ENCODE assay signal across 12 mouse cellular contexts in genomic region chr6:30375791-30376190, GRCm38 (mm10). TPM values are rescaled to one million over a fixed set of nuclear protein-coding genes. Genes with fewer than 3 reads are reported as not detected.
A peak's percentile ranks its signal among the peaks of the same experiment; 100 is the strongest.
DNase-seq lines count a peak whose midpoint lies in the region; ATAC-seq lines count a peak whose summit lies in the region.
"Had no signal": no experiment of that assay in that cellular context is flagged by ENCODE, and none has a peak within 500 bp of the region (broad histone marks: within the 10 kb centered on the region; RNA-seq: fewer than 3 reads in every experiment).

No protein-coding gene starts in this region.

- WGBS in heart, embryonic 11.5 days (ENCODE audit: insufficient replicate concordance) = 84% methylated on average over 1 of the region's 1 CpGs
- 63% methylated on average over 1 of the region's 1 CpGs for WGBS in lung, embryonic 16.5 days

- no peak overlapping the region for H3K4me3 ChIP-seq in heart, embryonic 11.5 days (ENCODE audit: low read depth, low read length)
- no peak overlapping the region for H3K4me3 ChIP-seq in lung, embryonic 16.5 days (ENCODE audit: low read length)
- H3K4me3 ChIP-seq: embryonic facial prominence, embryonic 13.5 days had no signal

- ATAC-seq in heart, embryonic 11.5 days (replicated peaks; ENCODE audit: insufficient number of reproducible peaks, low FRiP score, low TSS enrichment) = no peak
- peak; percentile 28; the same call in 1 of the 2 replicates for ATAC-seq in lung, embryonic 16.5 days (ENCODE audit: low read depth)

- H3K36me3 ChIP-seq in heart, embryonic 11.5 days (ENCODE audit: control insufficient read depth, insufficient read depth, low read length) = peaks cover 41% of the 10 kb centered on the region
- peaks cover 52% of the 10 kb centered on the region for H3K36me3 ChIP-seq in lung, embryonic 16.5 days (ENCODE audit: control insufficient read depth, insufficient read depth, low read length)

- DNase-seq in kidney, adult 18-20 months = peak; percentile 25
- no peak for DNase-seq in kidney, postnatal 4 days
- peak; percentile 34 for DNase-seq in cerebellum, adult 8-10 months
- no peak for DNase-seq in urinary bladder, adult 2 months (ENCODE audit: low spot score)
- DNase-seq in right cerebral cortex, postnatal 14 days = no peak
- DNase-seq in thymus, adult 18-20 months = no peak
- DNase-seq: layer of hippocampus, postnatal 36 days had no signal

- no peaks in the 10 kb centered on the region; the same call in 1 of the 2 replicates for H3K4me1 ChIP-seq in heart, embryonic 11.5 days (ENCODE audit: control insufficient read depth, insufficient read depth, low read length)
- peaks cover 6% of the 10 kb centered on the region; the same call in 1 of the 2 replicates for H3K4me1 ChIP-seq in lung, embryonic 16.5 days (replicated peaks; ENCODE audit: control insufficient read depth, insufficient read depth, low read length)
- H3K4me1 ChIP-seq: embryonic facial prominence, embryonic 13.5 days had no signal

- no peaks in the 10 kb centered on the region for H3K27me3 ChIP-seq in heart, embryonic 11.5 days (ENCODE audit: control insufficient read depth, insufficient read depth, low read length)
- no peaks in the 10 kb centered on the region for H3K27me3 ChIP-seq in lung, embryonic 16.5 days (ENCODE audit: control insufficient read depth, insufficient read depth, low read depth, low read length)
- H3K27me3 ChIP-seq: embryonic facial prominence, embryonic 13.5 days had no signal

- no peaks in the 10 kb centered on the region for H3K9me3 ChIP-seq in heart, embryonic 11.5 days (replicated peaks; ENCODE audit: control insufficient read depth, low read length)
- no peaks in the 10 kb centered on the region for H3K9me3 ChIP-seq in lung, embryonic 16.5 days (ENCODE audit: control insufficient read depth, low read length)
- H3K9me3 ChIP-seq: embryonic facial prominence, embryonic 13.5 days had no signal

- H3K9ac ChIP-seq in heart, embryonic 11.5 days (ENCODE audit: low read depth, low read length) = no peak overlapping the region
- no peak overlapping the region for H3K9ac ChIP-seq in lung, embryonic 16.5 days (ENCODE audit: low read length)
- H3K9ac ChIP-seq: embryonic facial prominence, embryonic 13.5 days; hindbrain, embryonic 14.5 days had no signal

- H3K4me2 ChIP-seq in heart, embryonic 11.5 days = no peak overlapping the region
- no peak overlapping the region for H3K4me2 ChIP-seq in lung, embryonic 16.5 days (ENCODE audit: low read depth, low read length)
- H3K4me2 ChIP-seq: embryonic facial prominence, embryonic 13.5 days; hindbrain, embryonic 14.5 days had no signal

- peak overlapping the region; percentile 42; the same call in 1 of the 2 replicates for H3K27ac ChIP-seq in heart, embryonic 11.5 days (ENCODE audit: low read depth, low read length)
- H3K27ac ChIP-seq in lung, embryonic 16.5 days (ENCODE audit: low read length) = peak overlapping the region; percentile 64
- H3K27ac ChIP-seq: embryonic facial prominence, embryonic 13.5 days; hindbrain, embryonic 14.5 days; macrophage had no signal

RNA-seq across cellular contexts. Expression of gene Zc3hc1, which starts 15.0 kb away (rescaled TPM):
- polyA plus RNA-seq in heart, embryonic 11.5 days (2014; fragmentation: Nextera tagmentation; extraction: Ambion mirVana) = 49.1 and 54.6 TPM in 2 replicates
- 53.5 and 56.3 TPM in 2 replicates for polyA plus RNA-seq in lung, embryonic 16.5 days (2015; fragmentation: Nextera tagmentation; extraction: Ambion mirVana)
- polyA plus RNA-seq in urinary bladder, adult 2 months (2012; rRNA removed) = 13.9 and 14.7 TPM in 2 replicates

RNA-seq across cellular contexts. Expression of gene Klhdc10, which starts 25.9 kb away (rescaled TPM):
- polyA plus RNA-seq in heart, embryonic 11.5 days (2014; fragmentation: Nextera tagmentation; extraction: Ambion mirVana) = 24.9 and 28.2 TPM in 2 replicates
- 19.3 and 22.6 TPM in 2 replicates for polyA plus RNA-seq in lung, embryonic 16.5 days (2015; fragmentation: Nextera tagmentation; extraction: Ambion mirVana)
- polyA plus RNA-seq in urinary bladder, adult 2 months (2012; rRNA removed) = 22.8 and 23.3 TPM in 2 replicates

Comparison
In these comparisons a context has a peak if more than half of its experiments do, and no peak if none do; other contexts are left out.
1. DNase-seq: peak in kidney, adult 18-20 months (single experiment) and cerebellum, adult 8-10 months (single experiment); none in kidney, postnatal 4 days (0 of 2), urinary bladder, adult 2 months (single experiment), right cerebral cortex, postnatal 14 days (single experiment) and thymus, adult 18-20 months (0 of 2).